13 mouse cellular contexts compared by ENCODE assay signal in the genomic region with DNA sequence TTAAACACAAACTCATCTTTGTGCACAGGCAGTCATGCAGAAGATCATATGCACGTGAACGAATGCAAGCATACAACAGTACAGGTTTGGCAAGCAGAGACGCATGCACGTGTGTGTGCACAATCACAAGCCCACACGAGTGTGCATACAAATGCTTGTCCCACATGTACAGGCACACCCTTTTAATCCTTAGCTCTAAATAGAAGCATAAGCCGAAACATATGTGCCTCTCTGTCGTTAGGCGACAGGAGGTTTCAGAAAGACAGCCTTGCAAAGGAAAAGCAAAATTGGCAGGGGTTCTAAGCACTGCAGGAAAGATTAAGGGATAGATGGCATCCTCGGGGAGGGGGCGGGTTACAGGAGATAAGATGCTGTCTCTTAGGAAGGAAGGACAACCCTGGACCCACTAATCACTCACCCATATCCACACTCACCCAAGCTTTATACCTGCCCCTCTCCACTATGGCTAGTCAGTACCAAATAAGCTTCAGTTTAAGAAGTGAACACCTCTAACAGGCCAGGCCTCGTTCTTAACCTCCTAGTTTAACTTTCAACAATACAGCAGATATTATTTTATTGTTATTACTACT. TPM values are rescaled to one million over a fixed set of nuclear protein-coding genes. Genes with fewer than 3 reads are reported as not detected.
DNase-seq lines count a peak whose midpoint lies in the region; ATAC-seq lines count a peak whose summit lies in the region.
"Had no signal": no experiment of that assay in that cellular context is flagged by ENCODE, and none has a peak within 500 bp of the region (broad histone marks: within the 10 kb centered on the region; RNA-seq: fewer than 3 reads in every experiment).

No protein-coding gene starts in this region.

- no peaks in the 10 kb centered on the region for H3K27me3 ChIP-seq in forebrain, embryonic 13.5 days
- no peaks in the 10 kb centered on the region for H3K27me3 ChIP-seq in forebrain, embryonic 11.5 days (ENCODE audit: control insufficient read depth, insufficient read depth, low read length)
- no peaks in the 10 kb centered on the region for H3K27me3 ChIP-seq in intestine, embryonic 16.5 days (replicated peaks; ENCODE audit: control insufficient read depth, insufficient read depth, low read length)
- H3K27me3 ChIP-seq: kidney, embryonic 15.5 days; liver, embryonic 15.5 days; stomach, embryonic 15.5 days had no signal

- H3K27ac ChIP-seq in forebrain, embryonic 13.5 days, result peak overlapping the region; percentile 40; the same call in 1 of the 2 replicates
- H3K27ac ChIP-seq in forebrain, embryonic 11.5 days (ENCODE audit: low read depth, low read length), result no peak overlapping the region
- no peak overlapping the region for H3K27ac ChIP-seq in intestine, embryonic 16.5 days (ENCODE audit: low read length)
- H3K27ac ChIP-seq: kidney, embryonic 15.5 days; limb, embryonic 10.5 days; liver, embryonic 15.5 days; stomach, embryonic 15.5 days had no signal

- WGBS in forebrain, embryonic 13.5 days, result 57% methylated on average over 11 of the region's 11 CpGs
- WGBS in forebrain, embryonic 11.5 days, result 75% methylated on average over 11 of the region's 11 CpGs
- WGBS in intestine, embryonic 16.5 days, result 78% methylated on average over 11 of the region's 11 CpGs

- H3K4me2 ChIP-seq in forebrain, embryonic 13.5 days, result no peak overlapping the region
- no peak overlapping the region for H3K4me2 ChIP-seq in forebrain, embryonic 11.5 days (ENCODE audit: low read depth, low read length, severe bottlenecking)
- H3K4me2 ChIP-seq in intestine, embryonic 16.5 days (ENCODE audit: low read depth, low read length), result no peak overlapping the region
- H3K4me2 ChIP-seq: kidney, embryonic 15.5 days; liver, embryonic 15.5 days; stomach, embryonic 15.5 days had no signal

- no peaks in the 10 kb centered on the region for H3K36me3 ChIP-seq in forebrain, embryonic 13.5 days (ENCODE audit: poor library complexity, severe bottlenecking)
- H3K36me3 ChIP-seq in forebrain, embryonic 11.5 days (ENCODE audit: control insufficient read depth, insufficient read depth, low read length), result no peaks in the 10 kb centered on the region
- no peaks in the 10 kb centered on the region for H3K36me3 ChIP-seq in intestine, embryonic 16.5 days (ENCODE audit: control insufficient read depth, insufficient read depth, low read length)
- H3K36me3 ChIP-seq: kidney, embryonic 15.5 days; limb, embryonic 10.5 days; liver, embryonic 15.5 days; stomach, embryonic 15.5 days had no signal

- no peak for DNase-seq in forebrain, embryonic 11.5 days (ENCODE audit: low spot score)
- peak; percentile 21 to 61 for DNase-seq in left cerebral cortex, postnatal 25 days (ENCODE audit: low spot score in 2 of 2)
- no peak for DNase-seq in left cerebral cortex, adult 18-20 months (ENCODE audit: low spot score in 2 of 2)
- DNase-seq in retina, postnatal 1 day, result peak; percentile 58
- no peak for DNase-seq in adrenal gland, postnatal 4 days (ENCODE audit: low spot score in 2 of 2)
- DNase-seq in urinary bladder, adult 18-20 months (ENCODE audit: low spot score in 2 of 2), result no peak
- DNase-seq: heart, postnatal 4 days had no signal

- H3K9ac ChIP-seq in forebrain, embryonic 13.5 days, result no peak overlapping the region
- no peak overlapping the region for H3K9ac ChIP-seq in forebrain, embryonic 11.5 days (ENCODE audit: low read length)
- H3K9ac ChIP-seq in intestine, embryonic 16.5 days (ENCODE audit: low read depth, low read length), result no peak overlapping the region
- H3K9ac ChIP-seq: kidney, embryonic 15.5 days; liver, embryonic 15.5 days; stomach, embryonic 15.5 days had no signal

- intact Hi-C loops in left cerebral cortex, postnatal 25 days (cut with DNase I), result no loop called here

- no peak overlapping the region for H3K4me3 ChIP-seq in forebrain, embryonic 13.5 days
- no peak overlapping the region for H3K4me3 ChIP-seq in forebrain, embryonic 11.5 days (ENCODE audit: low read depth, low read length)
- H3K4me3 ChIP-seq in intestine, embryonic 16.5 days (ENCODE audit: low read length), result no peak overlapping the region
- H3K4me3 ChIP-seq: kidney, embryonic 15.5 days; limb, embryonic 10.5 days; liver, embryonic 15.5 days; stomach, embryonic 15.5 days had no signal

- ATAC-seq in forebrain, embryonic 13.5 days, result peak; percentile 76
- ATAC-seq in forebrain, embryonic 11.5 days (replicated peaks; ENCODE audit: low FRiP score), result no peak
- peak; percentile 27; the same call in 1 of the 2 replicates for ATAC-seq in intestine, embryonic 16.5 days

- H3K9me3 ChIP-seq in forebrain, embryonic 13.5 days (replicated peaks), result no peaks in the 10 kb centered on the region
- no peaks in the 10 kb centered on the region for H3K9me3 ChIP-seq in forebrain, embryonic 11.5 days (ENCODE audit: control insufficient read depth, low read length)
- H3K9me3 ChIP-seq in intestine, embryonic 16.5 days (ENCODE audit: control insufficient read depth, low read length), result no peaks in the 10 kb centered on the region
- H3K9me3 ChIP-seq: kidney, embryonic 15.5 days; limb, embryonic 10.5 days; liver, embryonic 15.5 days; stomach, embryonic 15.5 days had no signal

- H3K4me1 ChIP-seq in forebrain, embryonic 13.5 days, result peaks cover 12% of the 10 kb centered on the region
- H3K4me1 ChIP-seq in forebrain, embryonic 11.5 days (replicated peaks; ENCODE audit: control insufficient read depth, insufficient read depth, low read length), result 0 out of 2 replicates have a peak, but pooled peaks cover 2% of the 10 kb centered on the region
- peaks cover 6% of the 10 kb centered on the region for H3K4me1 ChIP-seq in intestine, embryonic 16.5 days (ENCODE audit: control insufficient read depth, insufficient read depth, low read length)
- H3K4me1 ChIP-seq: kidney, embryonic 15.5 days; liver, embryonic 15.5 days; stomach, embryonic 15.5 days had no signal

RNA-seq across cellular contexts. Expression of a gene that starts 19.9 kb away (rescaled TPM):
- 101 and 105 TPM in 2 replicates for polyA plus RNA-seq in forebrain, embryonic 13.5 days (2015; fragmentation: Nextera tagmentation; extraction: Ambion mirVana)
- polyA plus RNA-seq in forebrain, embryonic 11.5 days (2014; fragmentation: Nextera tagmentation; extraction: Ambion mirVana), result 102 and 103 TPM in 2 replicates
- 100 to 1,000 TPM; 272 to 283 TPM for total RNA-seq in left cerebral cortex, postnatal 25 days (2021)
- 100 to 1,000 TPM; 285 to 321 TPM for total RNA-seq in left cerebral cortex, adult 18-20 months (2021)
- 27.5 and 28.3 TPM in 2 replicates for polyA plus RNA-seq in intestine, embryonic 16.5 days (2015; fragmentation: Nextera tagmentation; extraction: Ambion mirVana)
- total RNA-seq in adrenal gland, postnatal 4 days (2021), result 10 to 100 TPM; 48.8 to 63.0 TPM

RNA-seq across cellular contexts. Expression of a gene that starts 52.5 kb away (rescaled TPM):
- polyA plus RNA-seq in forebrain, embryonic 13.5 days (2015; fragmentation: Nextera tagmentation; extraction: Ambion mirVana), result 9.1 and 12.8 TPM in 2 replicates
- 29.6 and 32.7 TPM in 2 replicates for polyA plus RNA-seq in forebrain, embryonic 11.5 days (2014; fragmentation: Nextera tagmentation; extraction: Ambion mirVana)
- 1 to 10 TPM; 3.1 to 3.9 TPM for total RNA-seq in left cerebral cortex, postnatal 25 days (2021)
- total RNA-seq in left cerebral cortex, adult 18-20 months (2021), result 1 to 10 TPM; 2.8 to 3.1 TPM
- 0.95 and 1.1 TPM in 2 replicates for polyA plus RNA-seq in intestine, embryonic 16.5 days (2015; fragmentation: Nextera tagmentation; extraction: Ambion mirVana)
- 1 to 10 TPM; 1.1 to 2.7 TPM for total RNA-seq in adrenal gland, postnatal 4 days (2021)

Comparison
In these comparisons a context has a peak if more than half of its experiments do, and no peak if none do; other contexts are left out.
1. DNase-seq: peak in left cerebral cortex, postnatal 25 days (2 of 2) and retina, postnatal 1 day (single experiment); none in forebrain, embryonic 11.5 days (single experiment), left cerebral cortex, adult 18-20 months (0 of 2), adrenal gland, postnatal 4 days (0 of 2) and urinary bladder, adult 18-20 months (0 of 2).
2. RNA of a gene that starts 19.9 kb away (total RNA-seq): 285 to 321 TPM in left cerebral cortex, adult 18-20 months and 272 to 283 TPM in left cerebral cortex, postnatal 25 days; 48.8 to 63.0 TPM in adrenal gland, postnatal 4 days; every median in the first group is over 4 times any median in the second.